Mouse (Mus musculus) left cerebral cortex, postnatal 10 days (tissue): Measurements from ENCODE around the gene Vgll1. TPM values are rescaled to one million over a fixed set of nuclear protein-coding genes. Genes with fewer than 3 reads are reported as not detected.
A peak's percentile ranks its signal among the peaks of the same experiment; 100 is the strongest.

ENCODE experiments used
- DNase-seq, 2 experiments: peaks; one replicate each; pipeline ENCODE4 v3.0.0; 2021 to 2022; ENCODE audit warnings: low spot score in 2 of 2, mixed read lengths in 1 of 2; ENCODE audit errors: extremely low spot score in 1 of 2
- intact Hi-C: fragments of 180-260 bp; cut with DNase I; formaldehyde crosslinking; loops from one replicate; pipeline ENCODE4 v1.15.1; 2025
- total RNA-seq, 2 experiments: library from RNA; stranded (reverse); gene quantifications; 2 replicates each; pipeline ENCODE4 v1.2.3; 2021

Gene Vgll1
- not detected for total RNA-seq

- DNase-seq: no peak
- intact Hi-C loops: no loop called here
These were observed at the start of gene Vgll1 for GRCm38 (mm10) chrX:57087806-57088205. Gene Vgll1 (plus strand): TSS chrX:57088106.

- intact Hi-C loops: loop anchor here (10.0 kb wide), 1 partner anchor 198 kb away; no protein-coding TSS in a partner anchor
- no peak for DNase-seq
These were observed 45.1 kb upstream of the Vgll1 start, which contains the start of gene Brs3 for GRCm38 (mm10) chrX:57042774-57043173. Gene Brs3 (plus strand): TSS chrX:57043074.

- no peak for DNase-seq
- intact Hi-C loops: loop anchor here (10.0 kb wide), 1 partner anchor 199 kb away; no protein-coding TSS in a partner anchor
These were observed 44.0 kb upstream of the Vgll1 start for GRCm38 (mm10) chrX:57043869-57044268.

GRCm38 (mm10) chrX:57052848-57053173 lies 35.1 kb upstream of the Vgll1 start:
- intact Hi-C loops: loop anchor here (10.0 kb wide), 1 partner anchor 408 kb away; no protein-coding TSS in a partner anchor
- no peak for DNase-seq

- intact Hi-C loops: loop anchor here (10.0 kb wide), 1 partner anchor 409 kb away; no protein-coding TSS in a partner anchor
- peak; percentile 55 to 87 for DNase-seq
These were observed 34.5 kb upstream of the Vgll1 start, which contains the start of gene Htatsf1 for GRCm38 (mm10) chrX:57053174-57053992. Gene Htatsf1 (plus strand): TSS chrX:57053583.

- intact Hi-C loops: loop anchor here (10.0 kb wide), 1 partner anchor 409 kb away; no protein-coding TSS in a partner anchor
These were observed 33.9 kb upstream of the Vgll1 start for GRCm38 (mm10) chrX:57053993-57054385.

GRCm38 (mm10) chrX:57081496-57081895 lies 6.4 kb upstream of the Vgll1 start:
- no peak for DNase-seq
- intact Hi-C loops: no loop called here

More at GRCm38 (mm10) chrX:57053993-57054385, 33.9 kb upstream of the Vgll1 start:
- DNase-seq: no peak

- DNase-seq: no peak
These were observed 15.5 kb downstream of the Vgll1 start for GRCm38 (mm10) chrX:57103415-57103814.

GRCm38 (mm10) chrX:57106956-57107355 lies 19.1 kb downstream of the Vgll1 start:
- intact Hi-C loops: no loop called here

More at GRCm38 (mm10) chrX:57103415-57103814, 15.5 kb downstream of the Vgll1 start:
- intact Hi-C loops: no loop called here

GRCm38 (mm10) chrX:57118143-57118542 lies 30.2 kb downstream of the Vgll1 start:
- peak in 1 of 2 experiments; percentile 1 for DNase-seq
- intact Hi-C loops: no loop called here

More at GRCm38 (mm10) chrX:57106956-57107355, 19.1 kb downstream of the Vgll1 start:
- no peak for DNase-seq

GRCm38 (mm10) chrX:57120768-57121167 lies 32.9 kb downstream of the Vgll1 start:
- DNase-seq: peak in 1 of 2 experiments; percentile 14
- intact Hi-C loops: loop anchor here (10.0 kb wide), 2 partner anchors 46 to 276 kb away; no protein-coding TSS in a partner anchor

GRCm38 (mm10) chrX:57130633-57131032 lies 42.7 kb downstream of the Vgll1 start:
- no peak for DNase-seq
- intact Hi-C loops: no loop called here

GRCm38 (mm10) chrX:57137627-57138026 lies 49.7 kb downstream of the Vgll1 start:
- no peak for DNase-seq
- intact Hi-C loops: no loop called here

- intact Hi-C loops: no loop called here
- DNase-seq: no peak
These were observed 65.6 kb downstream of the Vgll1 start for GRCm38 (mm10) chrX:57153520-57153919.

Other genes with a start within 250 kb of the Vgll1 start
- not detected for gene Adgrg4, start 217.9 kb upstream of the Vgll1 start, total RNA-seq
- under 1 TPM; 0.28 to 0.32 TPM for gene Brs3, start 45.0 kb upstream of the Vgll1 start, total RNA-seq
- gene Htatsf1, start 34.5 kb upstream of the Vgll1 start, total RNA-seq: 10 to 100 TPM; 55.6 to 60.0 TPM
- gene Cd40lg, start 124.0 kb downstream of the Vgll1 start, total RNA-seq: not detected